Mouse (Mus musculus) neural tube, embryonic 13.5 days (tissue): Measurements from ENCODE around the gene Rras. TPM values are rescaled to one million over a fixed set of nuclear protein-coding genes. Genes with fewer than 3 reads are reported as not detected.

Experiments used
- ATAC-seq: fragments of 200-750 bp; cut with Nextera tagmentation; 2 replicates; pipeline ENCODE4 v1.8.0; 2017; ENCODE audit warnings: low read depth, mild to moderate bottlenecking, moderate TSS enrichment, moderate library complexity
- H3K27ac ChIP-seq: fragments of 300-500 bp; sonication (generic); replicated peaks from 2 replicates; pipeline ENCODE4 v1.5.1; 2015; ENCODE audit warnings: moderate library complexity, mild to moderate bottlenecking, inconsistent platforms
- H3K27me3 ChIP-seq: fragments of 300-500 bp; sonication (generic); 2 replicates; pipeline ENCODE4 v1.6.1; 2015; ENCODE audit warnings: mild to moderate bottlenecking, inconsistent platforms
- H3K36me3 ChIP-seq: fragments of 300-500 bp; sonication (generic); 2 replicates; pipeline ENCODE4 v1.6.1; 2015; ENCODE audit warnings: mild to moderate bottlenecking, inconsistent platforms
- H3K4me1 ChIP-seq: fragments of 300-500 bp; sonication (generic); replicated peaks from 2 replicates; pipeline ENCODE4 v1.6.1; 2015; ENCODE audit warnings: inconsistent platforms
- H3K4me2 ChIP-seq: fragments of 300-500 bp; sonication (generic); 2 replicates; pipeline ENCODE4 v1.6.1; 2015; ENCODE audit warnings: inconsistent platforms, mild to moderate bottlenecking, moderate library complexity
- H3K4me3 ChIP-seq: fragments of 300-500 bp; sonication (generic); 2 replicates; pipeline ENCODE4 v1.5.1; 2015; ENCODE audit warnings: mild to moderate bottlenecking, inconsistent platforms
- H3K9ac ChIP-seq: fragments of 300-500 bp; sonication (generic); 2 replicates; pipeline ENCODE4 v1.6.1; 2015; ENCODE audit warnings: moderate library complexity, mild to moderate bottlenecking, inconsistent platforms
- H3K9me3 ChIP-seq: fragments of 300-500 bp; sonication (generic); 2 replicates; pipeline ENCODE4 v1.6.1; 2016; ENCODE audit warnings: inconsistent platforms
- WGBS: fragments of 180-500 bp; shearing (Covaris S2); methylation state at CpG from one replicate; pipeline ENCODE4 v1.1.7; 2015; 5-methylcytosine and 5-hydroxymethylcytosine counted together
- polyA plus RNA-seq: library from polyadenylated mRNA; unstranded; fragments of >200 nt; fragmentation: Nextera tagmentation; extraction: Ambion mirVana; gene quantifications from 2 replicates; pipeline ENCODE4 v1.2.1, GENCODE M21; 2015

The Rras gene
- polyA plus RNA-seq, 1 experiment from 2014 or later = 15.0 TPM

DNA sequence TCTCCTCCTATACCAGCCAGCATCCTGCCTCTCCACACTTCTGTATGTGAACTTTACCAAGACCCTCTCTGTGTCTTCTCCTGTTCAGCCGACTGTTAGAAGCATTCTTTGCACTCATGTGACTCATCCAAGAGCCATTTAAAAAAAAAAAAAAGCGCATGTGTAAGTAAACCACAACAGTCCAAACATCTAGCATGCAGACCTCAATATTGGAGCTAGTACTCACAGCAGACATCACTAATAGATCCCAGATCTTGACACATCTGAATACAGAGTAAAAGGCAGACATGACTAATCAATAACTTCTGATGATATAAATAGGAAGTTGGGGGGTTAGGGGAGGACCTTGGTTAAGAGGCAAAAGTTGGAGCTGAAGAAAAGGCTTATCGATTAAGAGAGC is 17.9 kb downstream of the Rras start:
- Histone ChIP-seq H3K4me2 (no peak overlapping the region), H3K9ac (no peak overlapping the region), H3K4me3 (no peak overlapping the region), H3K4me1 (no peaks in the 10 kb centered on the region), H3K27me3 (no peaks in the 10 kb centered on the region), H3K36me3 (peaks cover 100% of the 10 kb centered on the region), H3K27ac (no peak overlapping the region), H3K9me3 (no peaks in the 10 kb centered on the region)
- WGBS = 95% methylated on average over 3 of the region's 3 CpGs
- no peak for ATAC-seq

DNA sequence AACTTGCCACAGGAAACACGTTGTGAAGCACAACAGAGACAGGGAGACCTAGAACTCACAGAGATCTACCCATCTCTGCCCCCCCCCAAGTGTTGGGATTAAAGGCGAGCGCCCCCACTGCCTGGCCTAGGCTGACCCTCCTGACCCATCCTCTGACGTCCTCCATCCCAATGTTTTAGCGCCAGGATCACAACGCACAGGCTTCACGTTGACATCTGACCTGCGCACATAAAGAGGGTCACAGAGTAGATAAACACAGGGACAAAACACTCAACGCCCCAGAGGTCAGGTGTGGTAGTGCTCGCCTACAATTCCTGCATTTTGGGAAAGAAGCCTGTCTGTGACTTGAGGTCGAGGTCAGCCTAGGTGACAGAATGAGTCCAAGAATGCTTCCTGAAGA is 18.9 kb downstream of the Rras start:
- no peak overlapping the region for H3K9ac ChIP-seq
- no peaks in the 10 kb centered on the region for H3K27me3 ChIP-seq
- ATAC-seq = no peak
- no peaks in the 10 kb centered on the region for H3K4me1 ChIP-seq
- H3K4me2 ChIP-seq = no peak overlapping the region
- WGBS = 91% methylated on average over 11 of the region's 11 CpGs
- H3K9me3 ChIP-seq = no peaks in the 10 kb centered on the region
- no peak overlapping the region for H3K4me3 ChIP-seq
- no peak overlapping the region for H3K27ac ChIP-seq
- H3K36me3 ChIP-seq = peaks cover 100% of the 10 kb centered on the region

DNA sequence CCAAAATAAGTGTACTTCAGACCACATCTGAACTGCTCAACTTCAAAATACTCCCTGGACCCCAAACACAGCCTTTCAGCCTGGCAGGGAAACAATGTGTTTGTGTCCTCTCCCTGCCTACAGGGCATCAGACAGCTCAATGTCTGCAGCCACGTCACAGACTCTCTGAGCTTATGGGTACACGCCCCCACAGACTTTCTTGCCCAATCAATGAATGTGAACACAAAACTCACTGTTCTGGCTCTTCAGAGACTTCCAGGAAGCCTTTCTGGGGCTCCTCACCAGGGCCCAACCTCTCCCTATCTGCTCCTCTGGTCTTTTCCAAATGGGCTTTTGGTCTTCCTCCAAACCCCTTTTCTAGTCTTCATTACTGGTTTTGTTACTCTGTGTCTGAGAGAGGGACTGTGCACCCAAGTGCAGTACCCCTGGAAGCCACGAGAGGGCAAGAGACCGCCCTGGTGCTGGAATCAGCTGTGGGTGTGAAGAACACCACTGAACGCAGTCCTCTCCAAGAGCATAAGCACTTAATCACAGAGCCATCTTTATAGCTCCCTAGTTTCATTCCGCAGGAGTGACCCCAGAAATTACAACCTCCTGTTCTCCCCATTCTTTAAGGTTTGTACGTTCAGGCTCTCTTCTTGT is 20.1 kb downstream of the Rras start:
- H3K4me2 ChIP-seq = no peak overlapping the region
- no peak for ATAC-seq
- peaks cover 100% of the 10 kb centered on the region for H3K36me3 ChIP-seq

DNA sequence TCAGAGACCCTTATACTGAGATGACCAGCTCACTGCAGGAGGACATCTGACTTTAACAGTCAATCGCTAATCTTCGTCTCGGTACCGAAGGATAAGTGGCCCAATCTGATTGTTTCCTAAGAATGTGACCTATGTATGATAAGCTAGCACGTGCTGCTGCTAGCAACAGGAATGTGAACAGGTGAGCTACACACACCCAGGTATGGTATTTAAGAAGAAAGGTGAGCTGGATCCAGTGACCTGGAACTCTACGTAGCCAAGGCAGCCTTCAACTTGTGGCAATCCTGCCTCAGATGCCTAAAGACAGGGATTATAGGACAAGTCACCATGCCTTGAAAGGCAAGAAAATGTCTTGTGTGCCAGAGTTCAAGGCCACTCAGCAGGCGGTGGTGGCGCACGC is 20.6 kb downstream of the Rras start:
- ATAC-seq = no peak
- H3K4me3 ChIP-seq = no peak overlapping the region
- H3K27ac ChIP-seq = no peak overlapping the region
- peaks cover 100% of the 10 kb centered on the region for H3K36me3 ChIP-seq
- no peaks in the 10 kb centered on the region for H3K4me1 ChIP-seq
- H3K27me3 ChIP-seq = no peaks in the 10 kb centered on the region
- WGBS = 97% methylated on average over 9 of the region's 9 CpGs
- no peak overlapping the region for H3K4me2 ChIP-seq
- no peak overlapping the region for H3K9ac ChIP-seq
- H3K9me3 ChIP-seq = no peaks in the 10 kb centered on the region

More for the DNA sequence above, 20.1 kb downstream of the Rras start:
- Histone ChIP-seq H3K9ac (no peak overlapping the region), H3K27ac (no peak overlapping the region), H3K27me3 (no peaks in the 10 kb centered on the region), H3K9me3 (no peaks in the 10 kb centered on the region), H3K4me1 (no peaks in the 10 kb centered on the region), H3K4me3 (no peak overlapping the region)
- WGBS = 72% methylated on average over 7 of the region's 7 CpGs

DNA sequence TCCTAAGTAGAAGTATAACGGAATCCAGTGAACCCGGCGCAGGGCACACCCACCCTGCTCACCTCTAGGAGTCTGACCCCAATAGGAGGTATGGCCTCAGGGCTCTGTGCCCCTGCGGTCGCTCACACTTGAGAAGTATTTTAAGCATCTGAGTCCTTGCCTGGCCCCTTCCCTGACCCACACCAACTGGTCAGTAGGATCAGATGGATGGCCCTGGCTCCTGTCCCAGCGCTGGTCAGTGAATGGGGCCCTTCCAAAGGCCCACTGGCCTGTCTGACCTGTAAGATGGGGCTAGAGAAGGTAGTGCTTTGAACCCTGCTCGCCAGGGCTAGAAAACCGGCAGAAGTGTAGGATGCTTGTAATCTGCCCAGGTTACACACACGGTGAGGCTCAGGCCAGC is 23.1 kb downstream of the Rras start:
- no peak overlapping the region for H3K9ac ChIP-seq
- 94% methylated on average over 9 of the region's 9 CpGs for WGBS
- ATAC-seq = no peak

DNA sequence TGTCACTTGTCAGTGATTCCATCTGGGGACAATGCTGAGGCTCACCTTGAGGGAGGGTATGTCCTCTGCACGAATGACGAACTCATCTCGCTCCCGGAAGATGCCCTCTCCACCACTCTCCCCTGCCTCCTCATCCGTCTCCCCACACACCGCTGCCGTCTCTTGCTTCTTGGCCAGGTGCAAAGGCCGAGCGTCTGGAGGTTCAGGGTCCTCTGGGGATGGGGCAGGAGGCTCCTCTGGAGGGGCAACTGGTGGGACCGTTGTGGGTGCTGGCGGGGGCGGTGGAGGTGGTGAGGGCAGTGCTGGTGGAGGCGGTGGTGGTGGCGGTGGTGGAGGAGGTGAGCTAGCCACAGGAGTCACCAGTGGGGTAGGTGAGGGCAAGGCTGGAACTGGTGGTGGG is 25.5 kb downstream of the Rras start:
- H3K9me3 ChIP-seq = no peaks in the 10 kb centered on the region
- ATAC-seq = no peak
- no peak overlapping the region for H3K4me3 ChIP-seq
- H3K27me3 ChIP-seq = no peaks in the 10 kb centered on the region
- no peak overlapping the region for H3K9ac ChIP-seq
- WGBS = 94% methylated on average over 14 of the region's 14 CpGs
- H3K4me1 ChIP-seq = no peaks in the 10 kb centered on the region
- no peak overlapping the region for H3K4me2 ChIP-seq
- no peak overlapping the region for H3K27ac ChIP-seq
- H3K36me3 ChIP-seq = peaks cover 100% of the 10 kb centered on the region

More for the DNA sequence above, 23.1 kb downstream of the Rras start:
- no peak overlapping the region for H3K4me3 ChIP-seq
- no peaks in the 10 kb centered on the region for H3K27me3 ChIP-seq
- no peaks in the 10 kb centered on the region for H3K9me3 ChIP-seq
- H3K4me2 ChIP-seq = no peak overlapping the region
- no peaks in the 10 kb centered on the region for H3K4me1 ChIP-seq
- no peak overlapping the region for H3K27ac ChIP-seq
- peaks cover 100% of the 10 kb centered on the region for H3K36me3 ChIP-seq

DNA sequence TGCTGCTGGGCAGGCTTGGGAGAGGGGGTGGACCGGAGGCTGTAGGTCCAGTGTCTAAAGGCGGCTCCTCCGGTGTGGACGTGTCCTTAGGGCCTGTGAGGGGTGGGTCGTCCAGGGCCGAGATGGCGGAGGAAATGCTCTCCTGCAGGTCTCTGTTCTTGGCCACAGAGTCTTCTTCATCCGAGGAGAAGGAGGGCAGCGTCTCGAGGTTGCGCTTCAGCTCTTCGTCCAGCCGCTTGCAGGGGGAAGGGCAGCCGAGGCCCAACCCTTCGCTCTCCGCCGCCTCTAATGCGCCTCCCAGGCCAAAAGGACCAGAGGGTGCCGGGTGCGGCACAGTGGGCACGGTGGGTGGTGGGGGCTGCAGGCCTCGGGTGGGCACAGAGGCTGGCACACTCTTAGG is 28.0 kb downstream of the Rras start:
- Histone ChIP-seq H3K27ac (no peak overlapping the region), H3K4me2 (no peak overlapping the region), H3K27me3 (no peaks in the 10 kb centered on the region), H3K4me1 (peaks cover 14% of the 10 kb centered on the region), H3K36me3 (peaks cover 100% of the 10 kb centered on the region), H3K4me3 (no peak overlapping the region), H3K9ac (no peak overlapping the region), H3K9me3 (no peaks in the 10 kb centered on the region)
- 95% methylated on average over 22 of the region's 22 CpGs for WGBS
- ATAC-seq = no peak

DNA sequence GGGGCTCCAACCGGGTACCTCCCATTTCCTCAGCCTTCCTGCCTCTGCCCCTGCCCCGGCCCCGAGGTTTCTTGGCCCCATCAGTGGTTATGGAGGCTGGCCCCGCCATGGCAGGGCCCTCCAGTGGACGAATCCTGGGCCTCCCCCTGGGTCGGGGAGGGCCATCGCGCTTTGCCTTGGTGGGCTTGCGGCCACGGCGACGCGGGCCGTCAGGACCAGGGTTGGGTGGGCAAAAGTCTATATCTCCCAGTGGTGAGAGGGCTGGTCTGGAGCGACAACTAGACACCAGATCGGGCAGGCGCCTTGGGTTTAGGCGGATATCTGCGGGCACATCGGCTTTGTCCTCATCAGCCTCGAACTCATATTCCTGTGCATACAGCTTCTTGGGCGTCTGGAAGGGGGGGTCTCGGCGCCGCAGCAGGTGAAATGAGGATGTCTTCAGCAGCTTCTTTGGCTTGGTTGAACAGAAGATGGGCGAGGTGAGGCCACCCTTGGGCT is 29.1 kb downstream of the Rras start:
- Histone ChIP-seq H3K4me2 (no peak overlapping the region), H3K36me3 (peaks cover 90% of the 10 kb centered on the region), H3K9me3 (no peaks in the 10 kb centered on the region), H3K27me3 (no peaks in the 10 kb centered on the region), H3K27ac (no peak overlapping the region), H3K4me1 (peaks cover 25% of the 10 kb centered on the region), H3K4me3 (no peak overlapping the region), H3K9ac (no peak overlapping the region)
- ATAC-seq = no peak
- 97% methylated on average over 26 of the region's 26 CpGs for WGBS

DNA sequence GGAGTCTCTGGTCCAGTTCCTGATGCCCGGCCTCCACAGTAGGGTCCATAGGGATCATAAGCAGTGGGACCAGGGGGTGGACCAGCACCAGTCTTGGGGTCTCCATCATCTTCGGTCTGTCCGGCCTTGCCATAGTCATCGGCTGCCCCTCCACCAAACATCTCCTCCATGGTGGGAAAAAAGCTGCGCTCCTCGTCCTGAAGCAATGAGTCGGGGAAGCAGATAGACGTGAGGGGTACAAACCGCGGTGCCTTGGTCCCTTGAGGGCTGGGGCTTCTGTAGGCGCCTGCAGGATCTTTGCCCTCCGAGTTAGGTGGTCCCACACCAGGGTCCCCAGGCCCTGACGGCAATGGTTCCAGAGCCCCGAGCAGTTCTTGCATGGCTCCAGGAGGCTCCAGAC is 29.7 kb downstream of the Rras start:
- peaks cover 27% of the 10 kb centered on the region for H3K4me1 ChIP-seq
- H3K4me2 ChIP-seq = no peak overlapping the region
- H3K27me3 ChIP-seq = no peaks in the 10 kb centered on the region
- peaks cover 84% of the 10 kb centered on the region for H3K36me3 ChIP-seq
- no peak overlapping the region for H3K27ac ChIP-seq
- H3K9ac ChIP-seq = no peak overlapping the region
- WGBS = 95% methylated on average over 14 of the region's 14 CpGs
- no peak overlapping the region for H3K4me3 ChIP-seq
- ATAC-seq = no peak
- H3K9me3 ChIP-seq = no peaks in the 10 kb centered on the region

DNA sequence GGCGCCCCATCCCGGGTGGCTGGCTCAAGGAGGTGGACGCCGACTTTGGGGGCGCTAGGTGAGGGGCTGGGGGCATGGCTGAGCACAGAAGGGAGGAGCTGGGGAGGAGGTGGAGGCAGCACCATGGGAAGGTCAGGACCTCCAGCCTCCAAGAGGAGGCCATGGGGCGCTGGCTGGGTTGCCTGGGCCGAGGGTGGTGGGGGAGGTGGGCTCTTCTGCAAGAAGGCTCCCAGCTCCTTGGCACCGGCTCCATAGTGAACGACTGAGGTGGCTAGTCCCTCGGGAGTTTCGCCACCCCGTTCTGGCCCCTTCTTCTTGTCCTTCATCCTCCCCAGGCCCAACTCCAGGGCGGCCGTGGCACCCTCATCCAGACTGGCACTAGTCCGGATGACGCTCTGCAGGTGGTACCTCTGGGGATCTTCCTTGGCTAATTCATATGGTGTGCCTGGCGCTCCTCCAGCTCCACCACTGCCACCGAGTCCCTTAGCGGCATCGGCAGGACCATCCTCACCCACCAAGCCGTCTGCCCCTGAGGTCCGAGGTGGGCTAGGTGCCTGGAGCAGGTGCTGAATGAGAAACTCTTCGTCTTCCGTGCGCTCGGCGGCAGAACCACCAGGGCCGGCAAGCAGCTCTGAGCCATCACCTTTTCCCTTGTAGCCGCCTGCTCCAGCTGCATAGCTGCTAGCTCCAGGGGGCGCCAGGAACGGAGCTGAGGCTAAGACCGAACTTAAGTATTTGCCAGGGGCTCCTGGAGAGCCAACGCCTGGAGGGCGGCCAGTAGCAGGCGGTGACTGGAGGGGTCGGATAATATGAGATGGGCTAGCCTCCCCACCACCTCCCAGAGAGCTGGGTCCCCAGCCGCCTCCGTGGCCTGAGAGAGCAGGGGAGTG is 30.5 kb downstream of the Rras start:
- no peaks in the 10 kb centered on the region for H3K27me3 ChIP-seq
- H3K36me3 ChIP-seq = peaks cover 76% of the 10 kb centered on the region
- no peaks in the 10 kb centered on the region for H3K9me3 ChIP-seq
- no peak overlapping the region for H3K4me3 ChIP-seq
- no peak for ATAC-seq
- no peak overlapping the region for H3K4me2 ChIP-seq
- H3K9ac ChIP-seq = no peak overlapping the region
- WGBS = 94% methylated on average over 38 of the region's 38 CpGs
- H3K27ac ChIP-seq = no peak overlapping the region
- peaks cover 27% of the 10 kb centered on the region for H3K4me1 ChIP-seq

DNA sequence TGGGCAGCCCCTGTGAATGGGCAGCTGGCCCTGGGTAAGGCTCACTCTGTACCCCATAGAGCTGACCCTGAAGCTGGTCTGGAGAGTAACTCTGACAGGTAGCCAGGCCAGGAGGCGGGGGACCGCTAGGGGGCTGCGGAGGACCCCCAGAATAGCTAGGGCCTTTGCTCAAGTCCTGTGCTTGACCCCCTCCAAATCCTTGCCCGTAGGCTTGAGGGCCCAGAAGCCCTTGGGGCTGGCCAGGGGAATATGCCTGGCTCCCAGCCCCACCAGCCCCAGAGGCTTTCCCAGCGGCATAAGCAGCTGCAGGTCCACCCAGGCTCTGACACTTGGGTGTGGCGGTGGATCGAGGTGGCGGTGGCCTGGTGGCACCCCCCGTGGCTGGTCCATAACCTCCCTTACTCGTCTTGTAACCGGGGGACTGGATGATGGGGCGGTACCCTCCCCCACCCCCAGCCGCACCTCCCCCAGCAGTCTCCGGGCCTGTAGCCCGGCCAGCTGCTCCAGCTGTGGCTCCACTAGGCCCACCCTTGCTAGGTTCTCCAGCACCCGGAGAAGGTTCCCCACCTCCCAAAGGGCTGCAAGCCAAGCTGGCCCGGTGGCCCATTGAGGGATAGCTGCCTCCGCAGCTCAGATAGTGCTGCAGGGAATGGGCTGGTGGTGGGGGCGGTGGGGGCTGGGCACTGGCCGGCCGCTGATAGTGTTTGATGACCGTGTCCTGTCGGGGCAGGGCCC is 31.3 kb downstream of the Rras start:
- no peaks in the 10 kb centered on the region for H3K9me3 ChIP-seq
- H3K4me3 ChIP-seq = no peak overlapping the region
- no peak overlapping the region for H3K9ac ChIP-seq
- peaks cover 68% of the 10 kb centered on the region for H3K36me3 ChIP-seq
- peaks cover 32% of the 10 kb centered on the region for H3K4me1 ChIP-seq
- WGBS = 93% methylated on average over 23 of the region's 23 CpGs
- H3K27ac ChIP-seq = no peak overlapping the region
- H3K27me3 ChIP-seq = no peaks in the 10 kb centered on the region
- ATAC-seq = no peak
- no peak overlapping the region for H3K4me2 ChIP-seq
